Mouse (Mus musculus): ENCODE measurements at regions not wholly inside any gene's neighbourhood (a gene's known extent, or its start where the extent isn't known, plus 50 kb on each side); places are given as distances from the start of the nearest gene placed in this dataset.
A peak's percentile ranks its signal among the peaks of the same experiment; 100 is the strongest.

- H3K27me3 ChIP-seq (replicated peaks; ENCODE audit: control insufficient read depth, insufficient read depth, low read length): no peaks in the 10 kb centered on the region
- H3K27ac ChIP-seq (ENCODE audit: low read depth, low read length): no peak overlapping the region
- H3K9me3 ChIP-seq (replicated peaks; ENCODE audit: control insufficient read depth, low read length): no peaks in the 10 kb centered on the region
- no peak overlapping the region for H3K4me3 ChIP-seq (ENCODE audit: low read depth, low read length)
- ATAC-seq: no peak
- no peak for DNase-seq (ENCODE audit: low spot score)
- H3K36me3 ChIP-seq (ENCODE audit: control insufficient read depth, insufficient read depth, low read length): no peaks in the 10 kb centered on the region
- H3K4me1 ChIP-seq (ENCODE audit: control insufficient read depth, insufficient read depth, low read length): no peaks in the 10 kb centered on the region
- WGBS: 84% methylated on average over 6 of the region's 6 CpGs
- no peak overlapping the region for H3K4me2 ChIP-seq (ENCODE audit: low read length)
- H3K9ac ChIP-seq (ENCODE audit: low read length): no peak overlapping the region
Observed at GRCm38 (mm10) chr13:32419326-32419725, 80.8 kb upstream of the Gmds start.

GRCm38 (mm10) chr13:32418655-32419054, 80.1 kb upstream of the Gmds start:
- Histone ChIP-seq H3K4me1 (ENCODE audit: control insufficient read depth, insufficient read depth, low read length) (no peaks in the 10 kb centered on the region), H3K9me3 (replicated peaks; ENCODE audit: control insufficient read depth, low read length) (no peaks in the 10 kb centered on the region), H3K27me3 (replicated peaks; ENCODE audit: control insufficient read depth, insufficient read depth, low read length) (no peaks in the 10 kb centered on the region), H3K36me3 (ENCODE audit: control insufficient read depth, insufficient read depth, low read length) (no peaks in the 10 kb centered on the region), H3K4me3 (ENCODE audit: low read depth, low read length) (no peak overlapping the region), H3K27ac (ENCODE audit: low read depth, low read length) (no peak overlapping the region), H3K9ac (ENCODE audit: low read length) (no peak overlapping the region), H3K4me2 (ENCODE audit: low read length) (no peak overlapping the region)
- WGBS: 80% methylated on average over 2 of the region's 2 CpGs
- no peak for ATAC-seq
- no peak for DNase-seq (ENCODE audit: low spot score)

GRCm38 (mm10) chr13:32417907-32418306, 79.4 kb upstream of the Gmds start:
- H3K4me2 ChIP-seq (ENCODE audit: low read length): no peak overlapping the region
- no peaks in the 10 kb centered on the region for H3K4me1 ChIP-seq (ENCODE audit: control insufficient read depth, insufficient read depth, low read length)
- H3K27me3 ChIP-seq (replicated peaks; ENCODE audit: control insufficient read depth, insufficient read depth, low read length): no peaks in the 10 kb centered on the region
- no peak overlapping the region for H3K4me3 ChIP-seq (ENCODE audit: low read depth, low read length)
- no peak overlapping the region for H3K9ac ChIP-seq (ENCODE audit: low read length)
- no peaks in the 10 kb centered on the region for H3K36me3 ChIP-seq (ENCODE audit: control insufficient read depth, insufficient read depth, low read length)
- ATAC-seq (no peak), DNase-seq (ENCODE audit: low spot score) (no peak)
- H3K27ac ChIP-seq (ENCODE audit: low read depth, low read length): no peak overlapping the region
- H3K9me3 ChIP-seq (replicated peaks; ENCODE audit: control insufficient read depth, low read length): no peaks in the 10 kb centered on the region

- no peak overlapping the region for H3K4me3 ChIP-seq (ENCODE audit: low read depth, low read length)
- no peak overlapping the region for H3K9ac ChIP-seq (ENCODE audit: low read length)
- H3K4me2 ChIP-seq (ENCODE audit: low read length): no peak overlapping the region
- WGBS: 50% methylated on average over 14 of the region's 14 CpGs
- no peak overlapping the region for H3K27ac ChIP-seq (ENCODE audit: low read depth, low read length)
- peak; percentile 83 for DNase-seq (ENCODE audit: low spot score)
- no peaks in the 10 kb centered on the region for H3K9me3 ChIP-seq (replicated peaks; ENCODE audit: control insufficient read depth, low read length)
- no peaks in the 10 kb centered on the region for H3K36me3 ChIP-seq (ENCODE audit: control insufficient read depth, insufficient read depth, low read length)
- no peaks in the 10 kb centered on the region for H3K27me3 ChIP-seq (replicated peaks; ENCODE audit: control insufficient read depth, insufficient read depth, low read length)
- ATAC-seq: peak; percentile 74
- no peaks in the 10 kb centered on the region for H3K4me1 ChIP-seq (ENCODE audit: control insufficient read depth, insufficient read depth, low read length)
Observed at GRCm38 (mm10) chr13:32411287-32411935, 72.9 kb upstream of the Gmds start.

- Histone ChIP-seq H3K36me3 (ENCODE audit: control insufficient read depth, insufficient read depth, low read length) (no peaks in the 10 kb centered on the region), H3K4me1 (ENCODE audit: control insufficient read depth, insufficient read depth, low read length) (no peaks in the 10 kb centered on the region), H3K4me2 (ENCODE audit: low read length) (no peak overlapping the region), H3K9ac (ENCODE audit: low read length) (no peak overlapping the region), H3K27me3 (replicated peaks; ENCODE audit: control insufficient read depth, insufficient read depth, low read length) (no peaks in the 10 kb centered on the region), H3K9me3 (replicated peaks; ENCODE audit: control insufficient read depth, low read length) (no peaks in the 10 kb centered on the region), H3K4me3 (ENCODE audit: low read depth, low read length) (no peak overlapping the region), H3K27ac (ENCODE audit: low read depth, low read length) (no peak overlapping the region)
- ATAC-seq (no peak), DNase-seq (ENCODE audit: low spot score) (no peak)
- WGBS: 79% methylated on average over 6 of the region's 6 CpGs
Observed at GRCm38 (mm10) chr13:32410065-32410464, 71.5 kb upstream of the Gmds start.

- no peak overlapping the region for H3K4me3 ChIP-seq (ENCODE audit: low read depth, low read length)
- DNase-seq (ENCODE audit: low spot score) (no peak), ATAC-seq (no peak)
- H3K9ac ChIP-seq (ENCODE audit: low read length): no peak overlapping the region
- no peaks in the 10 kb centered on the region for H3K27me3 ChIP-seq (replicated peaks; ENCODE audit: control insufficient read depth, insufficient read depth, low read length)
- no peaks in the 10 kb centered on the region for H3K9me3 ChIP-seq (replicated peaks; ENCODE audit: control insufficient read depth, low read length)
- no peak overlapping the region for H3K4me2 ChIP-seq (ENCODE audit: low read length)
- H3K36me3 ChIP-seq (ENCODE audit: control insufficient read depth, insufficient read depth, low read length): no peaks in the 10 kb centered on the region
- H3K27ac ChIP-seq (ENCODE audit: low read depth, low read length): no peak overlapping the region
- 88% methylated on average over 1 of the region's 1 CpGs for WGBS
- no peaks in the 10 kb centered on the region for H3K4me1 ChIP-seq (ENCODE audit: control insufficient read depth, insufficient read depth, low read length)
Observed at GRCm38 (mm10) chr13:32398616-32399015, 60.1 kb upstream of the Gmds start.
